Mouse (Mus musculus): ENCODE results near the gene Cdk7.
"Not testable (repeated sequence)": the region's sequence is repeated elsewhere in the genome, so short reads cannot be mapped to it uniquely, and the experiment has no call there.

Gene Cdk7

GRCm38 (mm10) chr13:100730861-100731176, at the start of gene Cdk7:
Gene Cdk7, minus strand, starts transcription at chr13:100730939.
- DNase-seq (ENCODE audit: low spot score in 2 of 2): peak; percentile 86 to 88

- DNase-seq (ENCODE audit: low spot score in 2 of 2): no peak
Measured at GRCm38 (mm10) chr13:100777491-100777890, 46.8 kb upstream of the Cdk7 start.

- DNase-seq (ENCODE audit: low spot score in 2 of 2): no peak
Measured at GRCm38 (mm10) chr13:100776710-100777109, 46.0 kb upstream of the Cdk7 start.

- no peak for DNase-seq (ENCODE audit: low spot score in 2 of 2)
Measured at GRCm38 (mm10) chr13:100776056-100776419, 45.3 kb upstream of the Cdk7 start.

GRCm38 (mm10) chr13:100775252-100776055, 44.7 kb upstream of the Cdk7 start, which contains the start of gene Cenph:
Gene Cenph, minus strand, starts transcription at chr13:100775899.
- peak; percentile 63 to 74 for DNase-seq (ENCODE audit: low spot score in 2 of 2)

GRCm38 (mm10) chr13:100774704-100775103, 44.0 kb upstream of the Cdk7 start:
- no peak for DNase-seq (ENCODE audit: low spot score in 2 of 2)

- DNase-seq (ENCODE audit: low spot score in 2 of 2): no peak
Measured at GRCm38 (mm10) chr13:100755329-100755728, 24.6 kb upstream of the Cdk7 start.

- no peak for DNase-seq (ENCODE audit: low spot score in 2 of 2)
Measured at GRCm38 (mm10) chr13:100754186-100754585, 23.4 kb upstream of the Cdk7 start.

- no peak for DNase-seq (ENCODE audit: low spot score in 2 of 2)
Measured at GRCm38 (mm10) chr13:100753011-100753410, 22.3 kb upstream of the Cdk7 start.

GRCm38 (mm10) chr13:100752529-100752928, 21.8 kb upstream of the Cdk7 start:
- no peak for DNase-seq (ENCODE audit: low spot score in 2 of 2)

- no peak for DNase-seq (ENCODE audit: low spot score in 2 of 2)
Measured at GRCm38 (mm10) chr13:100751402-100751801, 20.7 kb upstream of the Cdk7 start.

- no peak for DNase-seq (ENCODE audit: low spot score in 2 of 2)
Measured at GRCm38 (mm10) chr13:100750799-100751198, 20.1 kb upstream of the Cdk7 start.

- no peak for DNase-seq (ENCODE audit: low spot score in 2 of 2)
Measured at GRCm38 (mm10) chr13:100748638-100749037, 17.9 kb upstream of the Cdk7 start.

- DNase-seq (ENCODE audit: low spot score in 2 of 2): peak; percentile 20 to 32
Measured at GRCm38 (mm10) chr13:100746090-100746489, 15.4 kb upstream of the Cdk7 start.

- peak; percentile 88 for DNase-seq (ENCODE audit: low spot score in 2 of 2)
Measured at GRCm38 (mm10) chr13:100744036-100744744, 13.5 kb upstream of the Cdk7 start, which contains the start of gene Mrps36. Gene Mrps36, minus strand, starts transcription at chr13:100744659.

- DNase-seq (ENCODE audit: low spot score in 2 of 2): no peak
Measured at GRCm38 (mm10) chr13:100743346-100744035, 12.8 kb upstream of the Cdk7 start.

GRCm38 (mm10) chr13:100742831-100743230, 12.1 kb upstream of the Cdk7 start:
- no peak for DNase-seq (ENCODE audit: low spot score in 2 of 2)

- no peak for DNase-seq (ENCODE audit: low spot score in 2 of 2)
Measured at GRCm38 (mm10) chr13:100732756-100733155, 2.0 kb upstream of the Cdk7 start.

- not testable (repeated sequence) for DNase-seq (ENCODE audit: low spot score in 2 of 2)
Measured at GRCm38 (mm10) chr13:100731462-100732046, 815 bp upstream of the Cdk7 start.

GRCm38 (mm10) chr13:100730153-100730860, 432 bp downstream of the Cdk7 start:
- DNase-seq (ENCODE audit: low spot score in 2 of 2): no peak

- not testable (repeated sequence) for DNase-seq (ENCODE audit: low spot score in 2 of 2)
Measured at GRCm38 (mm10) chr13:100728530-100728929, 2.2 kb downstream of the Cdk7 start.

All from frontal cortex, postnatal 14 days (tissue).